In genomic region chr10:77607441-77607840, GRCm38 (mm10) we compare ENCODE assay signal across 8 mouse cellular contexts. TPM values are rescaled to one million over a fixed set of nuclear protein-coding genes. Genes with fewer than 3 reads are reported as not detected.
A peak's percentile ranks its signal among the peaks of the same experiment; 100 is the strongest.
DNase-seq lines count a peak whose midpoint lies in the region; ATAC-seq and TF ChIP-seq lines count a peak whose summit lies in the region.

No protein-coding gene starts in this region.

- no peak overlapping the region for H3ac ChIP-seq in C2C12 (ENCODE audit: control insufficient read depth, insufficient read length, low read depth)

- TF ChIP-seq POLR2A in ES-Bruce4 (IDR thresholded peaks at IDR 0.05; ENCODE audit: insufficient read depth, low read length): no peak

- peaks cover 5% of the 10 kb centered on the region for H3K4me1 ChIP-seq in ES-Bruce4 (ENCODE audit: control insufficient read depth, insufficient read depth, low read length)
- peaks cover 26% of the 10 kb centered on the region for H3K4me1 ChIP-seq in hindbrain, embryonic 10.5 days (replicated peaks)
- H3K4me1 ChIP-seq in liver, embryonic 11.5 days (replicated peaks; ENCODE audit: control insufficient read depth, insufficient read depth, low read length): peaks cover 13% of the 10 kb centered on the region

- peaks cover 26% of the 10 kb centered on the region for H3K79me3 ChIP-seq in C2C12 (ENCODE audit: low read depth)

- H3K36me3 ChIP-seq in C2C12 (ENCODE audit: control insufficient read depth, insufficient read depth) (peaks cover 34% of the 10 kb centered on the region), ES-Bruce4 (ENCODE audit: control insufficient read depth, insufficient read depth, low read length, poor library complexity, severe bottlenecking) (peaks cover 11% of the 10 kb centered on the region)
- H3K36me3 ChIP-seq in hindbrain, embryonic 10.5 days: peaks cover 50% of the 10 kb centered on the region
- H3K36me3 ChIP-seq in liver, embryonic 11.5 days (ENCODE audit: control insufficient read depth, insufficient read depth, low read length): peaks cover 24% of the 10 kb centered on the region

- peak overlapping the region; percentile 90 for H3K27ac ChIP-seq in ES-Bruce4 (ENCODE audit: insufficient read depth, low read length)
- no peak overlapping the region for H3K27ac ChIP-seq in hindbrain, embryonic 10.5 days
- H3K27ac ChIP-seq in liver, embryonic 11.5 days (ENCODE audit: low read depth, low read length): peak overlapping the region; percentile 98; the same call in 1 of the 2 replicates

- TF ChIP-seq CTCF in C2C12 (IDR thresholded peaks at IDR 0.05; ENCODE audit: control insufficient read depth, insufficient read depth, insufficient read length): no peak
- no peak for TF ChIP-seq CTCF in ES-Bruce4 (IDR thresholded peaks at IDR 0.05; ENCODE audit: low read depth, low read length)

- H3K9me3 ChIP-seq in ES-Bruce4 (replicated peaks; ENCODE audit: control insufficient read depth, insufficient read depth, low read length, poor library complexity, severe bottlenecking): no peaks in the 10 kb centered on the region
- peaks cover 5% of the 10 kb centered on the region; the same call in 1 of the 2 replicates for H3K9me3 ChIP-seq in hindbrain, embryonic 10.5 days
- no peaks in the 10 kb centered on the region for H3K9me3 ChIP-seq in liver, embryonic 11.5 days (ENCODE audit: control insufficient read depth, low read length)

- H3K79me2 ChIP-seq in C2C12 (ENCODE audit: control insufficient read depth, insufficient read depth): peaks cover 45% of the 10 kb centered on the region

- no peak for ATAC-seq in liver, embryonic 11.5 days (replicated peaks; ENCODE audit: low FRiP score)

- no peaks in the 10 kb centered on the region for H3K27me3 ChIP-seq in C2C12 (ENCODE audit: control insufficient read depth, insufficient read depth, insufficient read length)
- H3K27me3 ChIP-seq in ES-Bruce4 (ENCODE audit: control insufficient read depth, insufficient read depth, low read length, poor library complexity, severe bottlenecking): no peaks in the 10 kb centered on the region
- H3K27me3 ChIP-seq in hindbrain, embryonic 10.5 days (ENCODE audit: insufficient read depth, poor library complexity, severe bottlenecking): no peaks in the 10 kb centered on the region
- no peaks in the 10 kb centered on the region for H3K27me3 ChIP-seq in liver, embryonic 11.5 days (replicated peaks; ENCODE audit: control insufficient read depth, insufficient read depth, low read length)

- whole genome bisulfite sequencing in hindbrain, embryonic 10.5 days: 73% methylated on average over 5 of the region's 5 CpGs
- 62% methylated on average over 5 of the region's 5 CpGs for WGBS in liver, embryonic 11.5 days

- H3K4me2 ChIP-seq in liver, embryonic 11.5 days: peak overlapping the region; percentile 97

- TF ChIP-seq EP300 in ES-Bruce4 (IDR thresholded peaks at IDR 0.05; ENCODE audit: insufficient read depth, low read depth, low read length): peak; percentile 80

- H3K4me3 ChIP-seq in C2C12 (ENCODE audit: insufficient read depth, poor library complexity, severe bottlenecking): peak overlapping the region; percentile 89
- peak overlapping the region; percentile 91 for H3K4me3 ChIP-seq in ES-Bruce4 (ENCODE audit: low read depth, low read length)
- peak overlapping the region; percentile 88 for H3K4me3 ChIP-seq in hindbrain, embryonic 10.5 days
- H3K4me3 ChIP-seq in liver, embryonic 11.5 days (ENCODE audit: low read depth, low read length): peak overlapping the region; percentile 85

- no peak for DNase-seq in hindbrain, embryonic 10.5 days (ENCODE audit: low spot score)
- DNase-seq in liver, embryonic 11.5 days (ENCODE audit: low spot score): no peak
- DNase-seq in urinary bladder, postnatal 36 days (ENCODE audit: low spot score in 2 of 2): no peak
- no peak for DNase-seq in gastrocnemius, postnatal 10 days
- no peak for DNase-seq in T-cell, adult 2 months (ENCODE audit: low spot score)
- no peak for DNase-seq in adrenal gland, adult 8-10 months

- H3K9ac ChIP-seq in ES-Bruce4 (ENCODE audit: low read depth, poor library complexity, severe bottlenecking): peak overlapping the region; percentile 84
- H3K9ac ChIP-seq in liver, embryonic 11.5 days (ENCODE audit: low read depth, low read length): peak overlapping the region; percentile 94

TF ChIP-seq in C2C12, 6 proteins besides CTCF, POLR2A, EP300 and RAD21:
- no peak for TF ChIP-seq MAX (IDR thresholded peaks at IDR 0.05)
- TF ChIP-seq MYOG (IDR thresholded peaks at IDR 0.05; ENCODE audit: control insufficient read depth, extremely low read depth, insufficient read length): no peak
- TF ChIP-seq FOSL1 (IDR thresholded peaks at IDR 0.05; ENCODE audit: insufficient read depth, low read length, poor library complexity, severe bottlenecking): no peak
- no peak for TF ChIP-seq USF1 (IDR thresholded peaks at IDR 0.05; ENCODE audit: low read depth)
- TF ChIP-seq CEBPB (IDR thresholded peaks at IDR 0.05; ENCODE audit: low read depth): no peak
- no peak for TF ChIP-seq MYOD1 (IDR thresholded peaks at IDR 0.05; ENCODE audit: control insufficient read depth, insufficient read length, low read depth)

RNA-seq across cellular contexts. Expression of gene Gm49325, which starts 1.4 kb away (rescaled TPM):
- polyA plus RNA-seq in C2C12 (2012; fragmentation: generic; extraction: Trizol) (5.1 TPM), ES-Bruce4 (2011; ENCODE audit: insufficient read depth, insufficient read length, low read depth, missing spikeins) (50.7 and 57.6 TPM in 2 replicates)
- polyA plus RNA-seq in hindbrain, embryonic 10.5 days (2016; fragmentation: Nextera tagmentation; extraction: Ambion mirVana): 4.4 TPM in 1 of 2 replicates, not detected in the other
- polyA plus RNA-seq in liver, embryonic 11.5 days (2014; fragmentation: Nextera tagmentation; extraction: Ambion mirVana): 1.8 and 4.5 TPM in 2 replicates
- 10 to 100 TPM in 1 of 2 experiments, 1 to 10 TPM in 1; 10.0 to 11.4 TPM for total RNA-seq in gastrocnemius, postnatal 10 days (2021)
- 10 to 100 TPM; 15.2 to 24.8 (median 18.1) TPM for total RNA-seq in adrenal gland, adult 8-10 months (2022)

RNA-seq across cellular contexts. Expression of gene Sumo3, which starts 1.5 kb away (rescaled TPM):
- polyA plus RNA-seq in C2C12 (2012; fragmentation: generic; extraction: Trizol): 152 TPM
- 218 and 242 TPM in 2 replicates for polyA plus RNA-seq in ES-Bruce4 (2011; ENCODE audit: insufficient read depth, insufficient read length, low read depth, missing spikeins)
- polyA plus RNA-seq in hindbrain, embryonic 10.5 days (2016; fragmentation: Nextera tagmentation; extraction: Ambion mirVana): 336 and 389 TPM in 2 replicates
- polyA plus RNA-seq in liver, embryonic 11.5 days (2014; fragmentation: Nextera tagmentation; extraction: Ambion mirVana): 249 and 271 TPM in 2 replicates
- 10 to 100 TPM; 64.5 to 65.3 TPM for total RNA-seq in gastrocnemius, postnatal 10 days (2021)
- total RNA-seq in adrenal gland, adult 8-10 months (2022): 100 to 1,000 TPM in 3 of 4 experiments, 10 to 100 TPM in 1; 98.9 to 125 (median 115) TPM

RNA-seq across cellular contexts. Expression of gene Ube2g2, which starts 14.6 kb away (rescaled TPM):
- polyA plus RNA-seq in C2C12 (2012; fragmentation: generic; extraction: Trizol) (85.5 TPM), ES-Bruce4 (2011; ENCODE audit: insufficient read depth, insufficient read length, low read depth, missing spikeins) (40.2 and 43.2 TPM in 2 replicates)
- polyA plus RNA-seq in hindbrain, embryonic 10.5 days (2016; fragmentation: Nextera tagmentation; extraction: Ambion mirVana): 100 and 103 TPM in 2 replicates
- 62.1 and 67.9 TPM in 2 replicates for polyA plus RNA-seq in liver, embryonic 11.5 days (2014; fragmentation: Nextera tagmentation; extraction: Ambion mirVana)
- 10 to 100 TPM; 81.3 to 85.4 TPM for total RNA-seq in gastrocnemius, postnatal 10 days (2021)
- 10 to 100 TPM; 46.0 to 63.0 (median 53.7) TPM for total RNA-seq in adrenal gland, adult 8-10 months (2022)

RNA-seq across cellular contexts. Expression of gene Pttg1ip, which starts 25.9 kb away (rescaled TPM):
- polyA plus RNA-seq in C2C12 (2012; fragmentation: generic; extraction: Trizol) (96.1 TPM), ES-Bruce4 (2011; ENCODE audit: insufficient read depth, insufficient read length, low read depth, missing spikeins) (83.2 and 89.6 TPM in 2 replicates)
- 66.6 and 67.2 TPM in 2 replicates for polyA plus RNA-seq in hindbrain, embryonic 10.5 days (2016; fragmentation: Nextera tagmentation; extraction: Ambion mirVana)
- polyA plus RNA-seq in liver, embryonic 11.5 days (2014; fragmentation: Nextera tagmentation; extraction: Ambion mirVana): 94.0 and 99.7 TPM in 2 replicates
- total RNA-seq in gastrocnemius, postnatal 10 days (2021): 10 to 100 TPM; 70.2 to 71.3 TPM
- total RNA-seq in adrenal gland, adult 8-10 months (2022): 100 to 1,000 TPM; 207 to 236 (median 225) TPM
